Mouse (Mus musculus): Measurements from ENCODE around the gene Aptx. TPM values are rescaled to one million over a fixed set of nuclear protein-coding genes. Genes with fewer than 3 reads are reported as not detected.

The Aptx gene
- polyA plus RNA-seq, 1 experiment = 98.7 TPM

GRCm38 (mm10) chr4:40677132-40677531 lies 25.9 kb downstream of the Aptx start:
- TF ChIP-seq POLR2A (IDR thresholded peaks at IDR 0.05; ENCODE audit: control insufficient read depth, low read depth, low read length) = no peak
- peak; percentile 17; the same call in 1 of the 2 replicates for TF ChIP-seq CTCF (IDR thresholded peaks at IDR 0.05; ENCODE audit: control insufficient read depth, insufficient read depth, insufficient replicate concordance, low read depth, low read length)

GRCm38 (mm10) chr4:40676338-40676737 lies 26.7 kb downstream of the Aptx start:
- Histone ChIP-seq H3K4me3 (ENCODE audit: control insufficient read depth, low read depth, low read length) (no peak overlapping the region), H3K27me3 (ENCODE audit: control insufficient read depth, insufficient read depth, low read length) (no peaks in the 10 kb centered on the region), H3K27ac (ENCODE audit: control insufficient read depth, insufficient read depth, low read depth, low read length) (no peak overlapping the region), H3K4me1 (ENCODE audit: control insufficient read depth, insufficient read depth, low read length) (peaks cover 11% of the 10 kb centered on the region), H3K36me3 (ENCODE audit: control insufficient read depth, insufficient read depth, low read length) (no peaks in the 10 kb centered on the region)
- no peak for TF ChIP-seq POLR2A (IDR thresholded peaks at IDR 0.05; ENCODE audit: control insufficient read depth, low read depth, low read length)
- TF ChIP-seq CTCF (IDR thresholded peaks at IDR 0.05; ENCODE audit: control insufficient read depth, insufficient read depth, insufficient replicate concordance, low read depth, low read length) = no peak

More at GRCm38 (mm10) chr4:40677132-40677531, 25.9 kb downstream of the Aptx start:
- no peaks in the 10 kb centered on the region for H3K36me3 ChIP-seq (ENCODE audit: control insufficient read depth, insufficient read depth, low read length)
- no peak overlapping the region for H3K27ac ChIP-seq (ENCODE audit: control insufficient read depth, insufficient read depth, low read depth, low read length)
- no peaks in the 10 kb centered on the region for H3K27me3 ChIP-seq (ENCODE audit: control insufficient read depth, insufficient read depth, low read length)
- H3K4me3 ChIP-seq (ENCODE audit: control insufficient read depth, low read depth, low read length) = no peak overlapping the region
- peaks cover 11% of the 10 kb centered on the region for H3K4me1 ChIP-seq (ENCODE audit: control insufficient read depth, insufficient read depth, low read length)

DNA sequence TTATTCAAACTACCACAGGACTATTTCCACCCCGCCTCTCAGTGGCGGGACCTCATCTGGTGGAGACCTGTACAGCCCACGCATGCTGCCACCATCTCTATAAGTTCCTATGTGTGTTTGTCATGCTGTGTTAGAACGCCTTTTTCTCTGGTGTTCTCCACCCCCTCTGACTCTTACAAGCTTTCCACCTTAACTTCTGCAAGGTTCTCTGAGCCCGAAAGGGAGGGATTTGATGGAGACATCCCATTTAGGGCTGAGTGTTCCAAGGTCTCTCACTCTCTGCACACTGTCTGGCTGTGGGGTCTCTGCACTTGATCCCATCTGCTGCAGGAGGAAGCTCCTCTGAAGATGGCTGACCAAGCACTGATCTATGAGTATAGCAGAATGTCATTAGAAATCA lies 29.5 kb downstream of the Aptx start:
- TF ChIP-seq CTCF (IDR thresholded peaks at IDR 0.05; ENCODE audit: control insufficient read depth, insufficient read depth, insufficient replicate concordance, low read depth, low read length) (no peak), POLR2A (IDR thresholded peaks at IDR 0.05; ENCODE audit: control insufficient read depth, low read depth, low read length) (no peak)
- Histone ChIP-seq H3K27me3 (ENCODE audit: control insufficient read depth, insufficient read depth, low read length) (no peaks in the 10 kb centered on the region), H3K4me3 (ENCODE audit: control insufficient read depth, low read depth, low read length) (no peak overlapping the region), H3K27ac (ENCODE audit: control insufficient read depth, insufficient read depth, low read depth, low read length) (no peak overlapping the region), H3K4me1 (ENCODE audit: control insufficient read depth, insufficient read depth, low read length) (peaks cover 11% of the 10 kb centered on the region), H3K36me3 (ENCODE audit: control insufficient read depth, insufficient read depth, low read length) (no peaks in the 10 kb centered on the region)

GRCm38 (mm10) chr4:40666237-40667012 lies 36.6 kb downstream of the Aptx start:
- no peak overlapping the region for H3K4me3 ChIP-seq (ENCODE audit: control insufficient read depth, low read depth, low read length)
- no peak overlapping the region for H3K27ac ChIP-seq (ENCODE audit: control insufficient read depth, insufficient read depth, low read depth, low read length)
- H3K36me3 ChIP-seq (ENCODE audit: control insufficient read depth, insufficient read depth, low read length) = no peaks in the 10 kb centered on the region
- no peaks in the 10 kb centered on the region for H3K4me1 ChIP-seq (ENCODE audit: control insufficient read depth, insufficient read depth, low read length)
- TF ChIP-seq POLR2A (IDR thresholded peaks at IDR 0.05; ENCODE audit: control insufficient read depth, low read depth, low read length) (no peak), CTCF (IDR thresholded peaks at IDR 0.05; ENCODE audit: control insufficient read depth, insufficient read depth, insufficient replicate concordance, low read depth, low read length) (no peak)
- no peaks in the 10 kb centered on the region for H3K27me3 ChIP-seq (ENCODE audit: control insufficient read depth, insufficient read depth, low read length)

DNA sequence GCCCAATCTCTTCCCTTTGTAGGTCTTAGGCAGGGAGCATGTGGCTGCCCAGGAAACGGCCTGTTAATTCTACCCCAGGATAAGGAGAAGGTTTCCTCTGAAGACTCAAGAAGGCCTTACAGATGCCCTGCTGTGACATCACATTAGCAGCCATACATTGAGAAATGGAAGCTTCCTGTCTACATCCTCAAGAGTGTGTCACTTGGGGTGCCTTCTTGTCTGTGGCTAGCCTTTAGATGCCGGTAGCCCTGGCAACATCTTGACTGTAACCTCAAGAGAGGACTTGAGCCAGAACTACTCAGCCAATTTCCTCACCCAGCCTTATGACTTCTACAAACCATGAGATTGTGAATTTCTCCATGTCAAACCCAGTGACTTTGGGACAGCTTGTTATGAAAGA lies 51.9 kb downstream of the Aptx start:
- no peaks in the 10 kb centered on the region for H3K4me1 ChIP-seq (ENCODE audit: control insufficient read depth, insufficient read depth, low read length)
- H3K27me3 ChIP-seq (ENCODE audit: control insufficient read depth, insufficient read depth, low read length) = no peaks in the 10 kb centered on the region
- no peak overlapping the region for H3K4me3 ChIP-seq (ENCODE audit: control insufficient read depth, low read depth, low read length)
- no peaks in the 10 kb centered on the region for H3K36me3 ChIP-seq (ENCODE audit: control insufficient read depth, insufficient read depth, low read length)
- TF ChIP-seq POLR2A (IDR thresholded peaks at IDR 0.05; ENCODE audit: control insufficient read depth, low read depth, low read length) (no peak), CTCF (IDR thresholded peaks at IDR 0.05; ENCODE audit: control insufficient read depth, insufficient read depth, insufficient replicate concordance, low read depth, low read length) (no peak)
- no peak overlapping the region for H3K27ac ChIP-seq (ENCODE audit: control insufficient read depth, insufficient read depth, low read depth, low read length)

GRCm38 (mm10) chr4:40649111-40649510 lies 53.9 kb downstream of the Aptx start:
- Histone ChIP-seq H3K36me3 (ENCODE audit: control insufficient read depth, insufficient read depth, low read length) (no peaks in the 10 kb centered on the region), H3K4me1 (ENCODE audit: control insufficient read depth, insufficient read depth, low read length) (no peaks in the 10 kb centered on the region)
- TF ChIP-seq CTCF (IDR thresholded peaks at IDR 0.05; ENCODE audit: control insufficient read depth, insufficient read depth, insufficient replicate concordance, low read depth, low read length) (no peak), POLR2A (IDR thresholded peaks at IDR 0.05; ENCODE audit: control insufficient read depth, low read depth, low read length) (no peak)

GRCm38 (mm10) chr4:40643567-40643966 lies 59.4 kb downstream of the Aptx start:
- Histone ChIP-seq H3K4me3 (ENCODE audit: control insufficient read depth, low read depth, low read length) (no peak overlapping the region), H3K4me1 (ENCODE audit: control insufficient read depth, insufficient read depth, low read length) (no peaks in the 10 kb centered on the region), H3K36me3 (ENCODE audit: control insufficient read depth, insufficient read depth, low read length) (no peaks in the 10 kb centered on the region), H3K27ac (ENCODE audit: control insufficient read depth, insufficient read depth, low read depth, low read length) (no peak overlapping the region), H3K27me3 (ENCODE audit: control insufficient read depth, insufficient read depth, low read length) (no peaks in the 10 kb centered on the region)
- TF ChIP-seq CTCF (IDR thresholded peaks at IDR 0.05; ENCODE audit: control insufficient read depth, insufficient read depth, insufficient replicate concordance, low read depth, low read length) (no peak), POLR2A (IDR thresholded peaks at IDR 0.05; ENCODE audit: control insufficient read depth, low read depth, low read length) (no peak)

More at GRCm38 (mm10) chr4:40649111-40649510, 53.9 kb downstream of the Aptx start:
- H3K4me3 ChIP-seq (ENCODE audit: control insufficient read depth, low read depth, low read length) = no peak overlapping the region
- H3K27me3 ChIP-seq (ENCODE audit: control insufficient read depth, insufficient read depth, low read length) = no peaks in the 10 kb centered on the region
- H3K27ac ChIP-seq (ENCODE audit: control insufficient read depth, insufficient read depth, low read depth, low read length) = no peak overlapping the region
